Mouse (Mus musculus) macrophage (primary cell): ENCODE data around the gene Top2a. TPM values are rescaled to one million over a fixed set of nuclear protein-coding genes. Genes with fewer than 3 reads are reported as not detected.
A peak's percentile ranks its signal among the peaks of the same experiment; 100 is the strongest.

Source experiments
- H3K27ac ChIP-seq: fragments of 350-480 bp; formaldehyde crosslinking; 2 replicates; pipeline ENCODE4 v1.9.0; 2021
- H3K36me3 ChIP-seq: fragments of 350-480 bp; formaldehyde crosslinking; 2 replicates; pipeline ENCODE4 v1.9.0; 2021; ENCODE audit errors: inconsistent target
- H3K4me3 ChIP-seq: fragments of 350-480 bp; formaldehyde crosslinking; 2 replicates; pipeline ENCODE4 v1.9.0; 2021; ENCODE audit errors: inconsistent target
- H3K79me2 ChIP-seq: fragments of 350-480 bp; formaldehyde crosslinking; 2 replicates; pipeline ENCODE4 v1.9.0; 2021; ENCODE audit errors: inconsistent target
- WGBS: methylation state at CpG from one replicate; pipeline ENCODE4 v1.1.7; 2026; ENCODE audit warnings: inconsistent platforms; ENCODE audit not compliant: missing documents; 5-methylcytosine and 5-hydroxymethylcytosine counted together
- polyA plus RNA-seq: library from polyadenylated mRNA; stranded (reverse); fragments of 250-400 nt; gene quantifications from 3 replicates; pipeline ENCODE4 v1.2.4, GENCODE M21; 2018; ENCODE audit warnings: inconsistent platforms

Top2a gene
- polyA plus RNA-seq, 1 experiment from 2014 or later: 27.0 TPM

GRCm38 (mm10) chr11:99045159-99045889, 21.3 kb upstream of the Top2a start:
- Histone ChIP-seq H3K79me2 (peaks cover 38% of the 10 kb centered on the region), H3K36me3 (peaks cover 16% of the 10 kb centered on the region), H3K4me3 (no peak overlapping the region), H3K27ac (no peak overlapping the region)
- 95% methylated on average over 12 of the region's 12 CpGs for WGBS

DNA sequence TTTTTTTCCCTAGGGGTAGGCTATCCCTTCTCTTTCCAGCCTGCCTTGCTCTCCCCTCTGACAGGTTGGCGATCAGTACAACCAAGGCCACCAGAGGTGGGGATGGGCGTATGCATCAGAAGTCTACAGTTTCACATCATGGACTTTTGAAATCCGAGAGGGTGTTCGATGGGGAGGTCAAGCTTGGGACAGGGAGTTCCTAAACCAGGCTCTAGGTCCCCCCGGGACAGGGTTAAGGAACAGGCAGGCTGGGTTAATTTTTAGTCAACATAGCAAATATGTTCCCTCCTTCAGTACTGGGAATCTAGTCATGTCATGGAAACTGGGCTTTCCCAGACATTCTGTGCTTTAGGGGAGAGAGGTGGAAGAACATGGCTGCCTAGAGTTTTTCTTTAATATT, 20.3 kb upstream of the Top2a start:
- peaks cover 8% of the 10 kb centered on the region; the same call in 1 of the 2 replicates for H3K36me3 ChIP-seq
- 94% methylated on average over 5 of the region's 5 CpGs for WGBS
- no peak overlapping the region for H3K4me3 ChIP-seq
- no peak overlapping the region for H3K27ac ChIP-seq
- H3K79me2 ChIP-seq: peaks cover 38% of the 10 kb centered on the region

DNA sequence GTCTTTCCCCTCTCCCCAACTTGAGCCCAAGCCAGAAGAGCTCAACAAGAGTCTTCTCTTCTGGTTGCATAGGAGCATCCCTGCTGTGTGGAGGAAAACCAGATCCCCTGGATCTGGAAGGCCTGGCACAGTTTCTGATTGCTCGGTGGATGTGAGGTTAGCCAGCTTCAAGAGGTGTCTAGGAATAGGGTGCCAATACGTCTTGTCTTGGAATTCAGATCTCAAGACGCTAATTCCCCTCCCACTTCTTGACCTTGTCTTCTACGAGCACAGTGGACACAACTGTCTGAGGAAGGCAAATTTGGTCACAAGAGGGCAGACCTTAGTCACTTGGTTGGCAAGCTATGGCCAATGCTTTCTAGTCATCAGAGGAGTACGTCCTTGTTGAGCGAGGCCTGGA, 19.6 kb upstream of the Top2a start:
- Histone ChIP-seq H3K27ac (no peak overlapping the region), H3K79me2 (peaks cover 38% of the 10 kb centered on the region), H3K36me3 (peaks cover 2% of the 10 kb centered on the region; the same call in 1 of the 2 replicates), H3K4me3 (no peak overlapping the region)
- WGBS: 72% methylated on average over 6 of the region's 6 CpGs

- under 1% methylated on average over 12 of the region's 12 CpGs for WGBS
- Histone ChIP-seq H3K27ac (peak overlapping the region; percentile 99), H3K36me3 (no peaks in the 10 kb centered on the region; the same call in 1 of the 2 replicates), H3K79me2 (peaks cover 38% of the 10 kb centered on the region), H3K4me3 (peak overlapping the region; percentile 62)
These were observed 18.9 kb upstream of the Top2a start for GRCm38 (mm10) chr11:99042834-99043431.

GRCm38 (mm10) chr11:99041841-99042780, 18.1 kb upstream of the Top2a start:
- peak overlapping the region; percentile 62 for H3K4me3 ChIP-seq
- H3K27ac ChIP-seq: peak overlapping the region; percentile 99
- WGBS: 12% methylated on average over 16 of the region's 16 CpGs

DNA sequence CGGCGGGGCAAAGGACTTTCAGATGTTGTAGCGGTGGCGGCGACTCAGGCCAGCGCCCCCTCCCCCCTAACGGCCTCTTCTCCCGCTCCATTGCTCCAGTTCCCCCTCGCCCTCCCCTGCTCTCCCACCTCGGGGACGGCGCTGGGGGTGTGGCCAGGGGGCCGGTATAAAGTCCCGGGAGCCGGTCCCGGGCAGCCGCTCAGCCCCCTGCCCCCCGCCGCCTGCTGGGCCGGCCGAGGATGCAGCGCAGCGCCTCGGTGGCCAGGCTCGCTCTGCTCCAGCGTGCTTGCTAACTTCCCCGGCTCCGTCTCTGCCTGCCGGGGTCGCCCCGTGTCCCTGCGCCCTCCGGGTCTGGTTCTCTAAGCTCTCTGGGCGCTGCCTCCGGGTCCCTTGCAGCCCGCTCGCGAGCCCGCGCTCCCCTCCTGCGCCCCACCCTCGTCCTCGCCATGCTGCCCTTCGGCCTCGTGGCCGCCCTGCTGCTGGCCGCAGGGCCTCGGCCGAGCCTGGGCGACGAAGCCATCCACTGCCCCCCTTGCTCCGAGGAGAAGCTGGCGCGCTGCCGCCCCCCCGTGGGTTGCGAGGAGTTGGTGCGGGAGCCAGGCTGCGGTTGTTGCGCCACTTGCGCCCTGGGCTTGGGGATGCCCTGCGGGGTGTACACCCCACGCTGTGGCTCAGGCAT, 17.2 kb upstream of the Top2a start, which contains the start of gene Igfbp4:
Gene Igfbp4 (plus strand): TSS at position 194 of the 679 bp plus-strand sequence.
- H3K79me2 ChIP-seq: peaks cover 26% of the 10 kb centered on the region
- 3% methylated on average over 57 of the region's 63 CpGs for WGBS
- peak within 1 kb of the TSS; percentile 99 for H3K27ac ChIP-seq
- H3K36me3 ChIP-seq: no peaks in the 10 kb centered on the region
- peak within 1 kb of the TSS; percentile 62 for H3K4me3 ChIP-seq

More at GRCm38 (mm10) chr11:99041841-99042780, 18.1 kb upstream of the Top2a start:
- no peaks in the 10 kb centered on the region for H3K36me3 ChIP-seq
- H3K79me2 ChIP-seq: peaks cover 35% of the 10 kb centered on the region

GRCm38 (mm10) chr11:99040346-99040974, 16.5 kb upstream of the Top2a start:
- WGBS: 3% methylated on average over 17 of the region's 17 CpGs

GRCm38 (mm10) chr11:99039782-99040181, 15.8 kb upstream of the Top2a start:
- H3K79me2 ChIP-seq: peaks cover 12% of the 10 kb centered on the region
- no peaks in the 10 kb centered on the region for H3K36me3 ChIP-seq
- under 1% methylated on average over 15 of the region's 15 CpGs for WGBS
- H3K4me3 ChIP-seq: peak overlapping the region; percentile 52
- H3K27ac ChIP-seq: no peak overlapping the region

More at GRCm38 (mm10) chr11:99040346-99040974, 16.5 kb upstream of the Top2a start:
- Histone ChIP-seq H3K27ac (peak overlapping the region; percentile 68), H3K79me2 (peaks cover 19% of the 10 kb centered on the region), H3K4me3 (peak overlapping the region; percentile 52), H3K36me3 (no peaks in the 10 kb centered on the region)

DNA sequence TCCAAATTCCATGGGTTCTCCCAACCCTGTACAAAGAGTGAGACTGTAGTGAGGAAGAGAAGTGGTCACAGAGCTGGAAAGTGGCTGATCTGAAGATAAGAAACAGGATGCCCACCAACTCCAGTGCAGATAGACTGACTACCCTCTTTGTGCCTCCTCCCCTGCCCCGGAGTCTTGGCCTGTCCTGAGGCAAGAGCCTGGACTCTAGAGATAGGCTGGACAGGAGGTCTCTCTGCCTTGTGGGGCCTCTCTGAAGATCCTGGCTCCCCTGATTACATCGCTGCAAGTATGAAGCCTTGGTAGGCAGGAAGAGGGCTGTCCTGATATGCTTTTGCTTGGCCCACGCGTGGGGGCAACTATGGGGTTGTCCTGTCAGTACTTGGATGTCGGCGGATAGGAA, 12.3 kb upstream of the Top2a start:
- Histone ChIP-seq H3K27ac (no peak overlapping the region), H3K79me2 (no peaks in the 10 kb centered on the region), H3K36me3 (no peaks in the 10 kb centered on the region), H3K4me3 (no peak overlapping the region)
- 29% methylated on average over 6 of the region's 6 CpGs for WGBS

GRCm38 (mm10) chr11:99035350-99035749, 11.4 kb upstream of the Top2a start:
- 73% methylated on average over 4 of the region's 4 CpGs for WGBS
- Histone ChIP-seq H3K4me3 (no peak overlapping the region), H3K27ac (no peak overlapping the region), H3K36me3 (no peaks in the 10 kb centered on the region), H3K79me2 (no peaks in the 10 kb centered on the region)

GRCm38 (mm10) chr11:99026899-99027440, 3.0 kb upstream of the Top2a start:
- H3K27ac ChIP-seq: no peak overlapping the region
- peaks cover 21% of the 10 kb centered on the region for H3K79me2 ChIP-seq
- no peaks in the 10 kb centered on the region for H3K36me3 ChIP-seq
- no peak overlapping the region for H3K4me3 ChIP-seq
- WGBS: 71% methylated on average over 12 of the region's 12 CpGs

DNA sequence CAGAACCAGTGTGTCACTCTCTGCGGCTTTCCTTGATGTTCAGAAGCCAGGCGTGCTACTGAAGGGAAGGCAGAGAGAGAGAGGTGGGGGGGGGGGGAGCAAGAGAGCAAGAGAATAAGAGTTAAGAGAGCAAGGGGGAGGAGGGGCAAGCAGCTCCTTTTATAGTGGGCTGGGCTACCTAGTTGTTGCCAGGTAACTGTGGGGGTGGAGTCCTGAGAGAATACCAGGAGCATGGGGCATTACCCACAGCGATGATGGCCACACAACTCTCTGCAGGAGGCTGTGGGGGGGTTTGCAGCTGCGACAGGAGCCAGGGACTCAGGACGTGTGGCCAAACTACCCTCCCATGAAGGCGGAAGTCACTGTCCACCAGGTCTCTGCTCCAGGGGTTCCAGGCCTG, 1.9 kb upstream of the Top2a start:
- Histone ChIP-seq H3K27ac (no peak overlapping the region), H3K79me2 (peaks cover 32% of the 10 kb centered on the region), H3K4me3 (no peak overlapping the region), H3K36me3 (no peaks in the 10 kb centered on the region)
- 92% methylated on average over 6 of the region's 6 CpGs for WGBS

DNA sequence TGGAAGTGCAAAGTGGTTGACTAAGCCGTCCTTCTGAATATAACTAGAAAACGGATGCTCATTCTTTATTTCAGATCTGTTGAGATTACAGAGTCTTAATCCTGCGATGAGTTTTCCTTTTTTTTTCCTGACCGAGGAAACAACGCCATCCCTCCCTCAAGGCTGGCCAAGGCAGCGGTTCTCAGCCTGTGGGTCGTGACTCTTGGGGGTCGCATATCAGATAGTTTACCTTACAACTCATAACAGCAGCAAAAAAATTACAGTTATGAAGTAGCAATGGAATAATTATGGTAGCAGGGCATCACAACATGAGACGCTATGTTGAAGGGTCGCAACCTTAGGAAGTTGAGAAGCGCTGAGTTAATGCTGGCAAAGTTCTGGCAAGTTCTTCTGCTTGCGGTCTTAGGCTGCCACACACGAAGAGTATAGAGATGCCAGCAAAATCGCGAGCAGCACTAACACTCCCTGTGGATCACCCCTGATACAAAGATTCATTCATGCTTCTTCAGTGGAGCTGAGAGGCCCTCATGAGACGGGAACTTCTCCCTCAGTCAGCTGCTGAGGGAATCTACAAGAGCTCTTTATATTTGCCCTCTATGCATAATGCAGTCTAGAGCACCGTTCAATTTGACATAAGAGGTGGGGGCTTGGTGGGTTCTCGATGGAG, 612 bp upstream of the Top2a start:
- Histone ChIP-seq H3K79me2 (peaks cover 44% of the 10 kb centered on the region), H3K27ac (peak overlapping the region; percentile 39), H3K4me3 (peak overlapping the region; percentile 88), H3K36me3 (no peaks in the 10 kb centered on the region)
- 37% methylated on average over 18 of the region's 18 CpGs for WGBS
